Mouse (Mus musculus) embryonic facial prominence, embryonic 14.5 days (tissue): Measurements from ENCODE around the gene Fam186b. TPM values are rescaled to one million over a fixed set of nuclear protein-coding genes. Genes with fewer than 3 reads are reported as not detected.

Source experiments
- ATAC-seq: fragments of 200-750 bp; cut with Nextera tagmentation; 2 replicates; pipeline ENCODE4 v1.8.0; 2017; ENCODE audit warnings: low read depth, moderate number of reproducible peaks, moderate TSS enrichment
- DNase-seq: peaks from one replicate; pipeline ENCODE4 v3.0.0-alpha.2; 2015; ENCODE audit warnings: low spot score
- H3K27ac ChIP-seq: fragments of 300-500 bp; sonication (generic); replicated peaks from 2 replicates; pipeline ENCODE4 v1.5.1; 2014; ENCODE audit warnings: low read depth, mild to moderate bottlenecking, low read length, moderate library complexity
- H3K27me3 ChIP-seq: fragments of 300-500 bp; sonication (generic); replicated peaks from 2 replicates; pipeline ENCODE4 v1.6.1; 2014; ENCODE audit warnings: low read length; ENCODE audit not compliant: control insufficient read depth, insufficient read depth
- H3K36me3 ChIP-seq: fragments of 300-500 bp; sonication (generic); 2 replicates; pipeline ENCODE4 v1.6.1; 2014; ENCODE audit warnings: low read length, mixed read lengths; ENCODE audit not compliant: control insufficient read depth, insufficient read depth
- H3K4me1 ChIP-seq: fragments of 300-500 bp; sonication (generic); 2 replicates; pipeline ENCODE4 v1.6.1; 2014; ENCODE audit warnings: antibody characterized with exemption, low read length; ENCODE audit not compliant: control insufficient read depth, insufficient read depth
- H3K4me2 ChIP-seq: fragments of 300-500 bp; sonication (generic); 2 replicates; pipeline ENCODE4 v1.6.1; 2014; ENCODE audit warnings: low read depth, mild to moderate bottlenecking, low read length, moderate library complexity, mixed read lengths
- H3K4me3 ChIP-seq: fragments of 300-500 bp; sonication (generic); 2 replicates; pipeline ENCODE4 v1.5.1; 2014; ENCODE audit warnings: low read depth, mild to moderate bottlenecking, low read length
- H3K9ac ChIP-seq: fragments of 300-500 bp; sonication (generic); 2 replicates; pipeline ENCODE4 v1.6.1; 2014; ENCODE audit warnings: low read depth, mild to moderate bottlenecking, low read length, moderate library complexity, mixed read lengths
- H3K9me3 ChIP-seq: fragments of 300-500 bp; sonication (generic); 2 replicates; pipeline ENCODE4 v1.6.1; 2016; ENCODE audit warnings: low read length; ENCODE audit not compliant: control insufficient read depth
- WGBS: fragments of 180-500 bp; shearing (Covaris S2); extraction: QIAGEN DNeasy Blood & Tissue Kit; methylation state at CpG from one replicate; pipeline ENCODE4 v1.1.7; 2014; 5-methylcytosine and 5-hydroxymethylcytosine counted together
- polyA plus RNA-seq: library from polyadenylated mRNA; unstranded; fragments of >200 nt; fragmentation: Nextera tagmentation; extraction: Ambion mirVana; gene quantifications from 2 replicates; pipeline ENCODE4 v1.2.1, GENCODE M21; 2014

The Fam186b gene
- polyA plus RNA-seq, 1 experiment from 2014 or later, result 0.06 TPM

DNA sequence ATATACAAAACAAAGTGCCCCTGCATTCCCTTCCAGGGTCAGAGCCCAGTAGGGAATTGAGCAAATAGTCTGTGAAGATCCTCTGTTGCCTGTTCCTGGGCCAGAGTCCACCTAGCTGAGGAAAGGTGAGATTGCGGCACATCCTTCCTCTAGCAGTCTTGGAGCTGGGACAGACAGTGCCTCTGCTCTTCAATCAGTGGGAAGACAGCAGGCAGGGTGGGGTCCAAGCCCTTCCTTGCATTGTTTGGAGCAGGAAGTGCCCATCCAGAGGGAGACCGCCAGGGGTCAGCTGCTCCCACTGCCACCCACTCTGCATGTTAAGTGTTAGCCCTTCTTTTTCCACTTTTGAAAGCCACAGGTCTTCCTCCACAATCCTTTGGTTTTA is 21.6 kb upstream of the Fam186b start:
- DNase-seq (no peak), ATAC-seq (no peak)
- no peak overlapping the region for H3K4me2 ChIP-seq
- H3K36me3 ChIP-seq, result peaks cover 98% of the 10 kb centered on the region
- no peaks in the 10 kb centered on the region for H3K9me3 ChIP-seq
- H3K27me3 ChIP-seq, result no peaks in the 10 kb centered on the region
- H3K4me3 ChIP-seq, result no peak overlapping the region
- 71% methylated on average over 2 of the region's 2 CpGs for WGBS
- no peak overlapping the region for H3K9ac ChIP-seq
- H3K27ac ChIP-seq, result peak overlapping the region; percentile 46; the same call in 1 of the 2 replicates
- H3K4me1 ChIP-seq, result no peaks in the 10 kb centered on the region

- H3K4me2 ChIP-seq, result no peak overlapping the region
- peaks cover 98% of the 10 kb centered on the region for H3K36me3 ChIP-seq
- H3K9me3 ChIP-seq, result no peaks in the 10 kb centered on the region
- ATAC-seq, result peak; percentile 42
- H3K4me1 ChIP-seq, result no peaks in the 10 kb centered on the region
- H3K27me3 ChIP-seq, result no peaks in the 10 kb centered on the region
- H3K9ac ChIP-seq, result 0 out of 2 replicates have a peak overlapping the region, but pooled peaks have one; percentile 17
- DNase-seq, result peak; percentile 85
- peak overlapping the region; percentile 46; the same call in 1 of the 2 replicates for H3K27ac ChIP-seq
- 75% methylated on average over 16 of the region's 16 CpGs for WGBS
- H3K4me3 ChIP-seq, result no peak overlapping the region
Measured at GRCm38 (mm10) chr15:99316314-99317266, 20.9 kb upstream of the Fam186b start.

- Histone ChIP-seq H3K4me3 (no peak overlapping the region), H3K36me3 (peaks cover 96% of the 10 kb centered on the region), H3K27me3 (no peaks in the 10 kb centered on the region), H3K27ac (no peak overlapping the region), H3K9ac (no peak overlapping the region), H3K4me1 (no peaks in the 10 kb centered on the region), H3K4me2 (no peak overlapping the region), H3K9me3 (no peaks in the 10 kb centered on the region)
- no peak for ATAC-seq
- no peak for DNase-seq
- WGBS, result 82% methylated on average over 12 of the region's 16 CpGs
Measured at GRCm38 (mm10) chr15:99314891-99315290, 19.2 kb upstream of the Fam186b start.

GRCm38 (mm10) chr15:99310617-99311016 is 14.9 kb upstream of the Fam186b start:
- peaks cover 97% of the 10 kb centered on the region for H3K36me3 ChIP-seq
- H3K4me1 ChIP-seq, result no peaks in the 10 kb centered on the region
- no peak for DNase-seq
- no peaks in the 10 kb centered on the region for H3K27me3 ChIP-seq
- no peak for ATAC-seq
- no peak overlapping the region for H3K4me2 ChIP-seq
- H3K4me3 ChIP-seq, result no peak overlapping the region
- no peak overlapping the region for H3K9ac ChIP-seq
- H3K9me3 ChIP-seq, result no peaks in the 10 kb centered on the region
- no peak overlapping the region for H3K27ac ChIP-seq
- 93% methylated on average over 5 of the region's 5 CpGs for WGBS

- Histone ChIP-seq H3K27ac (no peak overlapping the region), H3K27me3 (no peaks in the 10 kb centered on the region), H3K4me3 (no peak overlapping the region), H3K36me3 (peaks cover 97% of the 10 kb centered on the region), H3K9me3 (no peaks in the 10 kb centered on the region), H3K9ac (no peak overlapping the region), H3K4me1 (no peaks in the 10 kb centered on the region), H3K4me2 (no peak overlapping the region)
- ATAC-seq (no peak), DNase-seq (no peak)
- 90% methylated on average over 9 of the region's 9 CpGs for WGBS
Measured at GRCm38 (mm10) chr15:99309549-99309948, 13.9 kb upstream of the Fam186b start.

- DNase-seq, result no peak
- H3K27ac ChIP-seq, result no peak overlapping the region
- H3K27me3 ChIP-seq, result no peaks in the 10 kb centered on the region
- H3K9ac ChIP-seq, result no peak overlapping the region
- H3K36me3 ChIP-seq, result peaks cover 86% of the 10 kb centered on the region
- no peak for ATAC-seq
- WGBS, result 80% methylated on average over 9 of the region's 9 CpGs
- H3K4me1 ChIP-seq, result no peaks in the 10 kb centered on the region
- H3K9me3 ChIP-seq, result no peaks in the 10 kb centered on the region
- H3K4me3 ChIP-seq, result no peak overlapping the region
- no peak overlapping the region for H3K4me2 ChIP-seq
Measured at GRCm38 (mm10) chr15:99307476-99307875, 11.8 kb upstream of the Fam186b start.

- Histone ChIP-seq H3K4me2 (peak overlapping the region; percentile 55), H3K27me3 (no peaks in the 10 kb centered on the region), H3K4me1 (peaks cover 11% of the 10 kb centered on the region; the same call in 1 of the 2 replicates), H3K27ac (peak overlapping the region; percentile 82), H3K36me3 (no peaks in the 10 kb centered on the region), H3K9me3 (no peaks in the 10 kb centered on the region), H3K9ac (no peak overlapping the region; the same call in 1 of the 2 replicates), H3K4me3 (peak overlapping the region; percentile 59; the same call in 1 of the 2 replicates)
- DNase-seq, result no peak
- no peak for ATAC-seq
- WGBS, result 38% methylated on average over 5 of the region's 5 CpGs
Measured at GRCm38 (mm10) chr15:99296213-99296612, 525 bp upstream of the Fam186b start.

DNA sequence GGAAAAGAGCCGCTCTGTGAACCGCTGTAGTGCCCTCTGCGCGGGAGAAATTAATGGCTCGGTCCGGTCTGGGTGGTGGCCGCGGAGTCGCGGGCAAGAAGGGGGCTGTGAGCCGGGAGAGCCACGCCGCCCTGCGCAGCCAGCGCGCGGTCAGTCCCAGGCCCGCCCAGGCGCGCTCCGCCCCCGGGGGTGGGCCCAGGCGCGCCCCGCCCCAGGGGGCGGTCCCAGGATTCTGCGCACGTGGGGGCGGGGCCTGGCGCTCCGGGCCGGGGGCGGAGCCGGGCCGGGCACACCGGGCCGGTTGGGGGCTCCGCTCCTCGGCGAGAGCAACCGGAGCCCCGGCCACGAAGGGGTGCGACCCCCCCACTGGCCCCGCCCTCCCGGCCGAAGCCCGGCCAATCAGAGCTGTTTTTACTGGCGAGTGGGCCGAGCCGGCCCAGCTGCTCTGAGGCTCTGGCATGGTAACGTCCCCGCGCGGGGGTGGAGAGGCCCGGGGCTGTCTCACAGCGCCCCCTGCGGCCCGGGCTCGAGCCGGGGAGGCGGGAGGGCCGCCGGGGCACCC is 794 bp downstream of the Fam186b start, which contains the start of gene Prpf40b:
Gene Prpf40b, plus strand, starts transcription at position 275 of the 562 bp plus-strand sequence.
- DNase-seq, result peak; percentile 94
- under 1% methylated on average over 23 of the region's 64 CpGs for WGBS

More for the DNA sequence above, 794 bp downstream of the Fam186b start, which contains the start of gene Prpf40b:
- peak within 1 kb of the TSS; percentile 82 for H3K27ac ChIP-seq
- peak; percentile 96 for ATAC-seq
- H3K9me3 ChIP-seq, result no peaks in the 10 kb centered on the region
- H3K4me3 ChIP-seq, result peak within 1 kb of the TSS; percentile 59
- no peaks in the 10 kb centered on the region for H3K36me3 ChIP-seq
- H3K4me1 ChIP-seq, result peaks cover 11% of the 10 kb centered on the region; the same call in 1 of the 2 replicates
- no peaks in the 10 kb centered on the region for H3K27me3 ChIP-seq
- H3K4me2 ChIP-seq, result peak within 1 kb of the TSS; percentile 55
- H3K9ac ChIP-seq, result peak within 1 kb of the TSS; percentile 72
